Mouse (Mus musculus): ENCODE data around the gene Clcn6. TPM values are rescaled to one million over a fixed set of nuclear protein-coding genes. Genes with fewer than 3 reads are reported as not detected.
A peak's percentile ranks its signal among the peaks of the same experiment; 100 is the strongest.

Gene Clcn6
- 20.1 and 21.0 TPM in 2 replicates for total RNA-seq (2014; fragmentation: Nextera tagmentation)
- 13.6 and 16.1 TPM in 2 replicates for total RNA-seq (2017)
- polyA plus RNA-seq (2012): 5.2 and 6.2 TPM in 2 replicates

GRCm38 (mm10) chr4:148038600-148039253 lies at the start of gene Clcn6, which contains the start of gene Mthfr:
Clcn6 (minus strand) TSS chr4:148038821.
Mthfr (plus strand) TSS chr4:148039077.
- TF ChIP-seq TAL1 (conservative IDR thresholded peaks at IDR 0.05; ENCODE audit: low read depth, low read length) (no peak), CTCF (IDR thresholded peaks at IDR 0.05; ENCODE audit: low read depth, low read length) (no peak), POLR2AphosphoS5 (IDR thresholded peaks at IDR 0.05; ENCODE audit: insufficient replicate concordance, low read depth, low read length) (no peak), GATA2 (IDR thresholded peaks at IDR 0.05; ENCODE audit: borderline replicate concordance, low read depth, low read length) (no peak), GATA1 (IDR thresholded peaks at IDR 0.05; ENCODE audit: borderline replicate concordance, low read length) (no peak)
- peak; percentile 95 for ATAC-seq (ENCODE audit: extremely low read depth, insufficient number of reproducible peaks, low FRiP score, poor library complexity, severe bottlenecking)

GRCm38 (mm10) chr4:148087907-148088527 lies 49.4 kb upstream of the Clcn6 start, which contains the start of gene Agtrap:
Agtrap (minus strand) TSS chr4:148088031.
- peak; percentile 90 for ATAC-seq (ENCODE audit: extremely low read depth, insufficient number of reproducible peaks, low FRiP score, poor library complexity, severe bottlenecking)
- Histone ChIP-seq H3K4me1 (ENCODE audit: insufficient read depth, low read depth, low read length) (peaks cover 49% of the 10 kb centered on the region), H3K9me3 (replicated peaks) (no peaks in the 10 kb centered on the region), H3K4me3 (ENCODE audit: low read depth, low read length) (peak within 1 kb of the TSS; percentile 88), H3K27me3 (ENCODE audit: insufficient read depth, low read length) (no peaks in the 10 kb centered on the region), H3K36me3 (replicated peaks) (peaks cover 24% of the 10 kb centered on the region)
- no peak for TF ChIP-seq TAL1 (conservative IDR thresholded peaks at IDR 0.05; ENCODE audit: low read depth, low read length)
- TF ChIP-seq GATA1 (IDR thresholded peaks at IDR 0.05; ENCODE audit: borderline replicate concordance, low read length): no peak
- TF ChIP-seq CTCF (IDR thresholded peaks at IDR 0.05; ENCODE audit: low read depth, low read length): no peak
- no peak for TF ChIP-seq POLR2AphosphoS5 (IDR thresholded peaks at IDR 0.05; ENCODE audit: insufficient replicate concordance, low read depth, low read length)
- TF ChIP-seq GATA2 (IDR thresholded peaks at IDR 0.05; ENCODE audit: borderline replicate concordance, low read depth, low read length): no peak
- peak; percentile 88 for DNase-seq (ENCODE audit: low spot score)

More at GRCm38 (mm10) chr4:148038600-148039253, at the start of gene Clcn6, which contains the start of gene Mthfr:
- H3K36me3 ChIP-seq (replicated peaks): peaks cover 42% of the 10 kb centered on the region
- H3K9me3 ChIP-seq (replicated peaks): no peaks in the 10 kb centered on the region
- peak; percentile 99 for DNase-seq (ENCODE audit: low spot score)
- peak within 1 kb of the TSS; percentile 92 for H3K4me3 ChIP-seq (ENCODE audit: low read depth, low read length)
- H3K4me1 ChIP-seq (ENCODE audit: insufficient read depth, low read depth, low read length): peaks cover 49% of the 10 kb centered on the region
- H3K27me3 ChIP-seq (ENCODE audit: insufficient read depth, low read length): no peaks in the 10 kb centered on the region

GRCm38 (mm10) chr4:148087091-148087906 lies 48.7 kb upstream of the Clcn6 start:
- DNase-seq (ENCODE audit: low spot score): peak; percentile 45
- peak overlapping the region; percentile 88 for H3K4me3 ChIP-seq (ENCODE audit: low read depth, low read length)
- H3K36me3 ChIP-seq (replicated peaks): peaks cover 27% of the 10 kb centered on the region
- H3K9me3 ChIP-seq (replicated peaks): no peaks in the 10 kb centered on the region
- no peak for ATAC-seq (ENCODE audit: extremely low read depth, insufficient number of reproducible peaks, low FRiP score, poor library complexity, severe bottlenecking)
- peaks cover 49% of the 10 kb centered on the region for H3K4me1 ChIP-seq (ENCODE audit: insufficient read depth, low read depth, low read length)
- TF ChIP-seq CTCF (IDR thresholded peaks at IDR 0.05; ENCODE audit: low read depth, low read length) (no peak), TAL1 (conservative IDR thresholded peaks at IDR 0.05; ENCODE audit: low read depth, low read length) (no peak), POLR2AphosphoS5 (IDR thresholded peaks at IDR 0.05; ENCODE audit: insufficient replicate concordance, low read depth, low read length) (no peak), GATA1 (IDR thresholded peaks at IDR 0.05; ENCODE audit: borderline replicate concordance, low read length) (no peak), GATA2 (IDR thresholded peaks at IDR 0.05; ENCODE audit: borderline replicate concordance, low read depth, low read length) (no peak)
- H3K27me3 ChIP-seq (ENCODE audit: insufficient read depth, low read length): no peaks in the 10 kb centered on the region

GRCm38 (mm10) chr4:148085907-148086305 lies 47.3 kb upstream of the Clcn6 start:
- no peak for ATAC-seq (ENCODE audit: extremely low read depth, insufficient number of reproducible peaks, low FRiP score, poor library complexity, severe bottlenecking)
- peaks cover 49% of the 10 kb centered on the region for H3K4me1 ChIP-seq (ENCODE audit: insufficient read depth, low read depth, low read length)

GRCm38 (mm10) chr4:148085131-148085906 lies 46.7 kb upstream of the Clcn6 start:
- peaks cover 49% of the 10 kb centered on the region for H3K4me1 ChIP-seq (ENCODE audit: insufficient read depth, low read depth, low read length)
- TF ChIP-seq POLR2AphosphoS5 (IDR thresholded peaks at IDR 0.05; ENCODE audit: insufficient replicate concordance, low read depth, low read length) (no peak), GATA2 (IDR thresholded peaks at IDR 0.05; ENCODE audit: borderline replicate concordance, low read depth, low read length) (no peak), CTCF (IDR thresholded peaks at IDR 0.05; ENCODE audit: low read depth, low read length) (no peak), TAL1 (conservative IDR thresholded peaks at IDR 0.05; ENCODE audit: low read depth, low read length) (no peak), GATA1 (IDR thresholded peaks at IDR 0.05; ENCODE audit: borderline replicate concordance, low read length) (no peak)
- H3K9me3 ChIP-seq (replicated peaks): no peaks in the 10 kb centered on the region
- H3K4me3 ChIP-seq (ENCODE audit: low read depth, low read length): no peak overlapping the region
- H3K36me3 ChIP-seq (replicated peaks): peaks cover 47% of the 10 kb centered on the region
- no peak for ATAC-seq (ENCODE audit: extremely low read depth, insufficient number of reproducible peaks, low FRiP score, poor library complexity, severe bottlenecking)
- DNase-seq (ENCODE audit: low spot score): no peak
- H3K27me3 ChIP-seq (ENCODE audit: insufficient read depth, low read length): no peaks in the 10 kb centered on the region

More at GRCm38 (mm10) chr4:148085907-148086305, 47.3 kb upstream of the Clcn6 start:
- no peak overlapping the region for H3K4me3 ChIP-seq (ENCODE audit: low read depth, low read length)
- TF ChIP-seq POLR2AphosphoS5 (IDR thresholded peaks at IDR 0.05; ENCODE audit: insufficient replicate concordance, low read depth, low read length) (no peak), GATA1 (IDR thresholded peaks at IDR 0.05; ENCODE audit: borderline replicate concordance, low read length) (no peak), CTCF (IDR thresholded peaks at IDR 0.05; ENCODE audit: low read depth, low read length) (no peak), GATA2 (IDR thresholded peaks at IDR 0.05; ENCODE audit: borderline replicate concordance, low read depth, low read length) (no peak), TAL1 (conservative IDR thresholded peaks at IDR 0.05; ENCODE audit: low read depth, low read length) (no peak)
- no peak for DNase-seq (ENCODE audit: low spot score)
- H3K36me3 ChIP-seq (replicated peaks): peaks cover 41% of the 10 kb centered on the region
- no peaks in the 10 kb centered on the region for H3K9me3 ChIP-seq (replicated peaks)
- H3K27me3 ChIP-seq (ENCODE audit: insufficient read depth, low read length): no peaks in the 10 kb centered on the region
